Mouse (Mus musculus): ENCODE data around the gene Ndufv1.
"Not testable (repeated sequence)": the region's sequence is repeated elsewhere in the genome, so short reads cannot be mapped to it uniquely, and the experiment has no call there.

The Ndufv1 gene

DNA sequence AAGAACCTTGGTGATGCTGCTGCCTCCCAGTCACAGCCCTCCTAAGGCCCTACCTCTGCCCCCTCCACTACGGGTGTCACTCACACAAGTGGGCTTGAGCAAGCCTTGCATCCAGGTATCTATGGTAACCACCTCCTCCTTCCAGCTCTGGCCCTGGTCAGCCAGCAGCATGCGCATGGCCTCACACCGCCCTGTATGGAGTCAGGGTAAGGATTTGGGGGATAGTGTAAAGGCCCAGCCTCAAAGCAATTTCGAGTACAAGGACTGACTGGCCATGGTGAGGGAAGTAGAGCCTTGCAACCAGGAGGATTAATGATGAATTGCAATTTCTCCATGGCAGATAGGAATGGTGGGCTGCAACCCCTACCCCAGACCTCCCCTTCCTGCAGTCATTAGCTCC is 28.9 kb upstream of the Ndufv1 start:
- DNase-seq = not testable (repeated sequence)

DNA sequence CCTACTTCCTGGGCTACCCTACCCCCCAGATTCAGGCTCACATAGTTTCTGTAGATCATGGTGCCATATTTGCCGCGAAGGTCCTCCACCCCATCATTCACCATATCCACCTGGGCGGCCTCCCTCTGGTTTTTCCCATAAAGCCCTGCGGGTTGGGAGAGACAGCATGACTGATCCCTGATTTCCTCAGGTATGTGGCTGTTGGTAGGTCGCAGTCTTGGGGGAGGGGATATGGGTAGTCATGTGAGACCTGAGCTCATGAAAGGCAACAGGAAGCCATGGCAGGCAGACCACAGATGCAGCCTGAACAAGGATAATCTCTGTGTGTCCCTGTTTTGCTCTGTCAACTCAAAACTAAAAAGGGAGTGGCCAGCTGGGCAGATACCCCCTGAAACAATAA is 28.3 kb upstream of the Ndufv1 start:
- not testable (repeated sequence) for DNase-seq

DNA sequence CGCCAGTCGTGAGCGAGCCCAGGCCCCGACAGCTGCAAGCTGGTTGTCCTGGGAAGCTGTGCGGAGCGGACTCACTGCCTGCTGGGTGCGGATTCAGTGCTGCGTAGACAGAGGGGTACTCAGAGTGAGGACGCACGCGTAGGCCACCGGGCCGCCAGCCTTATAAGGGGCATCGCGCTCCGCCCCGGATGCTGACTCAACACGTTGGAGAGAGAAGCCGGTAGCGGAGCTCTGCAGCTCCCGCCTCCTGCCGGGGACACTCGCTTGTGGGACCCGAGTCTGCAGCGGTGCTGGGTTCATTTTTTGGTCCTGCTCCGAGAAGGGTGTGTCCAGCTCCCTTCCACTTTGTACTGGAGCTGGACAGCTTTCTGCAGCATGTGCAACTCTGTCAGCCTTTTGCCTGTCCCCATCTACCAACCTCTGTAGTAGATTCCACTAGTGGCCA is 25.2 kb upstream of the Ndufv1 start, which contains the start of gene Gstp1:
Gene Gstp1, minus strand, starts transcription at position 198 of the 445 bp plus-strand sequence.
- DNase-seq = peak; percentile 80 to 86

DNA sequence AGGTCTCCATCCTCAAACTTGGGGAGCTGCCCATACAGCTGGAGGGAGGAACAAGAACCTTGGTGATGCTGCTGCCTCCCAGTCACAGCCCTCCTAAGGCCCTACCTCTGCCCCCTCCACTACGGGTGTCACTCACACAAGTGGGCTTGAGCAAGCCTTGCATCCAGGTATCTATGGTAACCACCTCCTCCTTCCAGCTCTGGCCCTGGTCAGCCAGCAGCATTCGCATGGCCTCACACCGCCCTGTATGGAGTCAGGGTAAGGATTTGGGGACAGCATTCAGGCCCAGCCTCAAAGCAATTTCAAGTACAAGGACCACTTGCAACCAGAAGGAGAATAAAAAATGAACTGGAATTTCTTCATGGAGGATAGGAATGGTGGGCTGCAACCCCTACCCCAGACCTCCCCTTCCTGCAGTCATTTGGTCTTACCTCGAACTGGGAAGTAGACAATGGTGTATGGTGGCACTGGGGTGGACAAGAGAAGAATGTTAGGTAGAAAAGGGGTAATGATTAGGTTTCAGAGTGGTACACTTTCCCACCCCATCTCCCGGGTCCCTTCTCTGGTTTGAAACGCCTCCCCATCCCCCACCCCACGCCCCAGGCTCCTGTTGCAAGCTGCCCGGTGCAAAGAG is 24.7 kb upstream of the Ndufv1 start:
- not testable (repeated sequence) for DNase-seq

DNA sequence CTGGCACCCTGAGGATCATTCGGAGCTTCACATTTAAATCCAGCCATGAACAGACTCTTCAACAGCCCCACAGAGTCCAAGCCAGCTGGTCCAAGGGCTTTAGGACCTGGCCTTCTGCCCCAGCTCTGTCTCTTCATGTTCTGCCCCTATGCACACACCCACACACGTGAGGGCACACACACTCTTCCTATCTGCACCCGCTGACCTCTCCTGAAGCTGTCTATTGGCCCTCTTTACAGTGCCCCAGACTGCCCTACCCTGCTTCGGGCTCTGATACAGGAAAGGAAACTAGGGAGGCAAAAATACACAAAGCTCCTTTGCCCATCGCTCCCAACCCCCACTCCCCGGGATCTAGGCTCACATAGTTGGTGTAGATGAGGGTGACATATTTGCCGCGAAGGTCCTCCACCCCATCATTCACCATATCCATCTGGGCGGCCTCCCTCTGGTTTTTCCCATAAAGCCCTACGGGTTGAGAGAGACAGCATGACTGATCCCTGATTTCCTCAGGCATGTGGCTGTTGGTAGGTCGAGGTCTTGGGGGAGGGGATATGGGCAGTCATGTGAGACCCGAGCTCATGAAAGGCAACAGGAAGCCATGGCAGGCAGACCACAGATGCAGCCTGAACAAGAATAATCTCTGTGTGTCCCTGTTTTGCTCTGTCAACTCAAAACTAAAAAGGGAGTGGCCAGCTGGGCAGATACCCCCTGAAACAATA is 23.9 kb upstream of the Ndufv1 start:
- no peak for DNase-seq

DNA sequence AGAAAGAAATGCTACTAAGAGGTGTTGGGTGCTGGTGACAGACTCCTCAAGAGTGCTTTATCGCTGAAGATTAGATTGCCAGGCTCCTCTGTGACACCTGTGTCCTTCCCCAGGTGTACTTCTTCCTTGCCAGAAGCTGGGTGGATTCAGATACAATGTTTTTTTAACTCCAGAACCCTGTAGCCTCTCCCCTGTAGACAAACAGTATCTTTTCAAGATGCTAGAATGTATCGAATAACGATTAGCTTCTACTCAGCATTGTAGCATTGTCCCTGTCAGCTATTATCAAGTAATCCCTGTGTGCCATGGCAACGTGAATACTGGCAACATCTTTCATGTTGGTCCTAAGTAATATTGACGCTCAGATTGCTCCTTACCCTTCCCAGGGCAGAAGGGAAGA is 21.1 kb upstream of the Ndufv1 start:
- no peak for DNase-seq

DNA sequence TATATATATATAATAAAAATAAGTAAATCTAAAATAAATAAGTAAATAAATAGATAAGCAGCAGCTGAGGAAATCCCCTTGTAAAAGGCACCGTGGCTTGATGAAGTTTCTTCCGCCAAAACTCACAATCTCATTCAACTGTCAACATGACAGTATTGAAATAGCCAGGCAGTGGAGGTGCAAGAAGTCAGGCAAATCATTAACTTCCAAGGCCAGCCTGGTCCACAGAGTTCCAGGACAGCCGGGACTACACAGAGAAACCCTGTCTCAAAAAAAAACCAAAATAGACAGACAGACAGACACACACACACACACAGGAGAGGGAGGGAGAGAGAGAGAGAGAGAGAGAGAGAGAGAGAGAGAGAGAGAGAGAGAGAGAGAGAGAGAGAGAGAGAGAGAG is 20.7 kb upstream of the Ndufv1 start:
- no peak for DNase-seq

DNA sequence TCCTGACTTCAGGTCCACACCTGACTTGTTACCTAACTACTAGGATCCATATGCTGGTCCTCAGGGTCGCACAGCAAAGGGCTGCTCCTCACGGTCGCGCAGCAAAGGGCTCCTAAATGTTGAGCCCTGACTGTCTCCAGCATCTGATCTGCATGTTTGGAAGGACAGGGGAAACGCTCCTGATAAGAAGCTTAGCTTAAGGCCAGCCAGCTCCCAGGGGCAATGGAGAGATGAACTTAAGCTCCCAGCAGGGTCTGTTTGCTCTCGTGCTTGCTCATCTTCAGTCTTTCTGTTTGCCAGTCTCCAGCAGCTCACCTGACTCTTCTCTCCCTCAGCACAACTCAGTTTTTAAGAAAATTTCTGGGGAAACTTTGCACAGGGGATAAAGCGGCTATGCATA is 20.1 kb upstream of the Ndufv1 start:
- no peak for DNase-seq

DNA sequence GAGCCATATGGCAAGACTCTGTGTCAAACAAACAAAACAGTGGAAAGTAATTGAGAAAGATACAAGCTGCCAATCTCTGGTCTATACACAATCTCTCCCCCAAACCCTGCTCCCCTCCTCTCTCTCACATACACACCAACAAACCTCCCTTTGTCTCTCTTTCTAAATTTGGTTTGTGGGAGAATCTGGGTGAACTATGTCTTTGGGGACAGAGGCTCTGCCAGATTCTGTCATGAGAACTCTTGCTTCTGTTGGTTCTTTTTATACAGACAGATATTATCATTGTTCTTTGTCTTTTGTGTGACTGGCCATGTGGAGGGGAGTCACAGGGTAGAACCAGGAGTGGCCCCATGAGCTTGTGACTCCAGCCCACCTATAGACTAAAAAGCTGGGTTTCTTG is 15.0 kb upstream of the Ndufv1 start:
- no peak for DNase-seq

DNA sequence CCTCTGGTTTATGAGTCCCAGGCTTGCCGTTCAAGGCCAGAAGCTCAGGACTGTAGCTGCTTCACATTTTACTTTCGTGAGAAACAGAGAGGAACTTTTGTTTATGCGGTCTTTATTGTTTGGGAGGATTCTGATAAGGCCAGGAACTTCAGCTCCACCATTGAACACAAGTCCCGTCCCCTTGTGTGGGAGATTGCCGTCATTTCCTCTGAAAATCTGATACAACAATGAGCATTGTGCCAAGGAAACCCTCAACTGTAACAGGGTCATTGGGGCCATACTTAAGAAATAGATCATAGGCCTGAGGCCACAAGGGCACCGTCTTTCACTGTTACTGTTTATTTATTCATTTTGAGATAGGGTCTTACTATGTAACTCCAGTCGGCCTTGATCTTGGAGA is 10.6 kb upstream of the Ndufv1 start:
- no peak for DNase-seq

DNA sequence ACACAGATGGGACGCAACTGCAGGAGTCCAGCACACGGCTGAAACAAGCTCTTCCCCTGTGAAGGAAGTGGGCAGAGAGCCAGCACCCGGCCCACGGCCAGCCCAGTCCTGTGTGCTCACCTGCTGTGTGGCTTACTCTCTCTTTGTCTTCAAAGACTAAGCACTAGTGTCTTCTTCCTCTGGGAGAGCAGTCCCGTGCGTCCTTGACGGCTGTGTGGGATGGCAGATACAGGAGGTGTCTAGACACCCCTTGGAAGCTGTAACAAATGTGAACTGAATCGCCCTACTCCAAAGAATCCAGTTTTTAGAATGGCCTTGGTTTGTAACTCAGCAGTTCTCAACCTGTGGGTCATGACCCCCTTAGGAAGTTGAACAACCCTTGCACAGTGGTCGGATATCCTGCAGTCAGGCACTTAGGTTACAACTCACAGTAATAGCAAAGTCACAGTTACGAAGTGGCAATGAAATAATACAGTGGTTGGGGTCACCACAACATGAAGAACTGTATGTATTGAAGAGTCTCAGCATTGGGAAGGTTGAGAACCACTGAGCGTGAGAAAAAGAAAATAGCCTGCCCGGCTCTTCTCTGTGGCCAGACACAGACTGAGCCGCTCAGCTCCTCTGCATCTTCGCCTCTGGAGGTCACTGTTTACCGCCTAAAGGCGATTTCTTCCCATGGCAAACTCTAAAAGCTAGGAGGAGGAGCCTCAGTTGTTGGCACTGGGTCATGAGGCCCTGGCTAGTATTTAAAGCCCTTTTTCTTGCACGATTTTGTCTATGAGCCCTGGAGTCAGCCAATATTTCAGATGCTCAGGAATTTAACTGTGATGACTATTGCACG is 6.4 kb upstream of the Ndufv1 start:
- peak; percentile 82 to 89 for DNase-seq

DNA sequence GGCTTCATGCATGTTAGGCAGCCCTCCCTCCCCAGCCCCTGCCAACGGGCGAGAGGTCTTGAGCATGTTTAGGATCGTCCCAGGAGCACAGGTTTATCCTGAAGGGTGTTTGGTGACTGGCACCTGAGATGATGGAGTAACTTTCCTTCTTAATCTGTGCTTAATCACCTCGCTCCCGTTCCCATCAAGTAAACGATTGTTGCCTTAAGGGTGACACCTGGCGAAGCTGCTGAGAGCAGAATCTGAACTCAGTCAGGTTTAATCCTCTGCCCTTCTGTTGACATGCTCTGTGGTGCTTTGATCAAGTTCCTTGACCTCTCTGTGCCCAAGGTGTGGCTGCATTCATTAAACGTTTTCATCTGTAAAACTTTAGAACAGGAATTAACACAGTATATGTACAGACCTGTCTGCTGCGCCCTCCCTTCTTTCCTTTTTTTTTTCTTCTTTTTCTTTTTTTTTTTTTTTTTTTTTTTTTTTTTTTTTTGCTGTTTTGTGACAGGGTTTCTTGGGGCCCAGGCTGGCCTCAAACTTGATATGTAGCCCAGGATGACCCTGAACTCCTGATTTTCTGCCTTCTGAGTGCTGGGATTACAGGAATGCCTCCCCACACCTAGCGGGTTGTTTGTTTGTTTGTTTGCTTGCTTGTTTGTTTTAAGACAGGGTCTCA is 5.4 kb upstream of the Ndufv1 start:
- DNase-seq = no peak

DNA sequence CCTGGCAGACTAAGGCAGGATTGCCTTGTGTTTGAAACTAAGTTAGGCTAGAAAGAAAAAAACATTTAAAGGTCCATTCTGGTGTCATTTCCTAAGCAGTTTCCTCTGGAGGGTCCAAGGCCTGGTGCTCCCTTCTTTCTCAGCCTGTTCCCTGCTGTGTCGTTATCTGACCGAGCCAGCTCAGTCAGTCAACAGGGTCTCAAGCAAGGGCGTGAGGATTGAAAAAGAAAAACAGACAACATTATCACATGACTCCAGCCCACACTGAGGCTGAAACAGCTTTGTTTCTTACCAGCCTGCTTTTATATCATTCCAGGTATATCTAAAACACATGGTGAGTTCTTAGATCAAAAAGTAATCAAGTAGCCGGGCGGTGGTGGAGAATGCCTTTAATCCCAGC is 3.0 kb upstream of the Ndufv1 start:
- DNase-seq = no peak

DNA sequence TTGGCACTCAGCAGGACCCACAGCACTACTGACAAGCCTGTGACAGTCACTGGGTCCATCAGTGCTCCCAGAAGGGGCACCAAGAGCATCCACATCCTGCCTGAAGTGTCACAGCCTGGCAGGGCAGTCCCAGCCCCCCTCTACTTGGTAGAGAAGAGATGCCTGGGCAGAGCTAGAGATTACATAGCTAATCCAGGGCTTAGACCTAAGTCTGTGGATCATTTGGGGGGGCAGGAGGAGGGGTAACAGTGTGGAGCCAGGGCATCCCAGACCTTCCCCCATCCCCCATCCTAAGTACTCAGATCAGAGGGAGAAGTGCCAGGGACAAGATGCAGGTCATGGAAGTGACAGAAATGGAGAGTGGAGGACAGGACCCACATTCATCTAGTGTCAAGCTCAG is 2.2 kb upstream of the Ndufv1 start:
- DNase-seq = no peak

DNA sequence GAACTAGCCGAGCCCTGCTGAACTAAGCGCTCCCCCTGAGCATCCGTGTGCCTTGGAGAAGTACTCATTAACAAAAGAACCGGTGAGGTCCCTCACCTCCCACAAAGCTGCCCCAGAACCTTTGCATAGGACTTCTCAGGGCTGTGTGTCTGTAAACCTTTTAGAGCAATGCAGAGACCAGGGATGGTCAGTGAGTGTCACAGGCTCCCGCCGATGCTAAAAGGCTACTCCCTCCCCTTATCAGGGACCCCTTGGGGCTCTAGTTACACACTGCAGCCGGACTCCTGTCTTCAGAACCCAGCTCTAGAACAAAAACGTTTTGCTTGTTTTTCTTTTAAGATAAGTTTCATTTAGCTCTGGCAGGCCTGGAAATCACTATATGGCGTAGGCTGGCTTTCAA is 460 bp upstream of the Ndufv1 start:
- no peak for DNase-seq

DNA sequence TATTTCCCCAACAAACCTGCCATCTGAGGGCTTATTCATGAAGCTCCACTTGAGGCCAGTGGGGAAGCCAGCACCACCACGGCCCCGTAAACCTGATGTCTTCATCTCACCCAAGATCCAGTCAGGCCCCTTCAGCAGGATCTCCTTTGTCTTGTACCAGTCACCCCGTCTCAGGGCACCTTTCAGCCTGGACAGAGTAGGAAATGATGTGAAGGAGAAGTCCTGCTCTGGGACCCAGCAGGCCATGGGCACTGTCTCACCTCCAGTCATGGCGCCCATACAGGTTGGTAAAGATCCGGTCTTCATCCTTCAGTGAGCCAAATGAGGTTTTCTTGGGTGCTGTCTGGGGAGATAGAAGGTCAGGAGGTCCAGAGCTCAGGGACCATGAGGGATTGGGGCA is 1.5 kb downstream of the Ndufv1 start:
- DNase-seq = no peak

DNA sequence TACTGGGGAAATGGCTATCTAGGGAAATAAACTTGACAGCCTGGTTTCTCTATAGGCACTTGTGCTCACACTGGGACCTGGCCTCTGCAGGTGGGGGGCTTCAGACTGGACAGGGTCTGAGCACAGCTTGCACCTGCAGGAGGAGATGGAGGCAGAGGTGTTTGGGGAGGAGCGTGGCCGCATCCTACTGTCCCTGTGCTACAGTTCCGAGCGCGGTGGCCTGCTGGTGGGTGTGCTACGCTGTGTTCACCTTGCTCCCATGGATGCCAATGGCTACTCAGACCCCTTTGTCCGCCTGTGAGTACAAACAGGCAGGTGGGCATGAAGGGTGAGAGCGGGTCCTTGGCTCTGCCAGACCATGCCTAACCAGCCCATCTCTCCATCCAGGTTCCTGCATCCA is 6.6 kb downstream of the Ndufv1 start:
- DNase-seq = no peak

DNA sequence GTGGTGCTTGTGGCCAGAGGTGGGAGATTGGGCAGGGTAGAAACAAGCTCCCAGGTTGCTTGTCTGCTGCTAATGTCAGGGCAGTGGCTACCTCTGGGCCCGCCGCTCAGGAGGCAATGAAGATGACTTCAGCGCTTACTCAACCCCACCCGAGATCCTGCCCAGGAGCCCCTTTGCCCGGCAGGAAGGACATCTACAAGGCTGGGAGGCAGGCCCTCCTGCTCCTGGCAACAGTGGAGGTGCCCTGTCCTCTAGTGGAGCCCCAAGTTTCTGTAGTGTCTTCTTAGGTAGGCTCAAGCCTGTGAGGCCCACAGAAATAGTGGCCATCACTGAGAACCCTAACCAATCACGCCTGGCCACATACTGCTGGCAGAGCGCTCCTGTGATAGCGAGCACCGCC is 7.5 kb downstream of the Ndufv1 start:
- DNase-seq = no peak

DNA sequence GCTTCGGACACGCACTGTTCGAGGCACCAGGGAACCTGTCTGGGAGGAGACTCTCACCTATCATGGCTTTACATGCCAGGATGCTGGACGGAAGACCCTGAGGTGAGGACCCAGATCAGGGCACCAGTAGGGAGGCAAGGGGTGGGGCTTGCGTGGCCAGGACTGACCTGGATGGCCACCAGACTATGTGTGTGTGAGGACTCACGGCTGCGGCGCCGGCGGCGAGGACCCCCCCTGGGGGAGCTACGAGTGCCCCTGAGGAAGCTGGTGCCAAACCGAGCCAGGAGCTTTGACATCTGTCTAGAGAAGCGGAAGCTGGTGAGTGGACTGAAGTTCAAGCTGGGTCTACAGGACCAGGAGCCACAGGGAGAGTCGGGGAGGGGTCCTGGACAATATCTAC is 8.3 kb downstream of the Ndufv1 start:
- DNase-seq = no peak

DNA sequence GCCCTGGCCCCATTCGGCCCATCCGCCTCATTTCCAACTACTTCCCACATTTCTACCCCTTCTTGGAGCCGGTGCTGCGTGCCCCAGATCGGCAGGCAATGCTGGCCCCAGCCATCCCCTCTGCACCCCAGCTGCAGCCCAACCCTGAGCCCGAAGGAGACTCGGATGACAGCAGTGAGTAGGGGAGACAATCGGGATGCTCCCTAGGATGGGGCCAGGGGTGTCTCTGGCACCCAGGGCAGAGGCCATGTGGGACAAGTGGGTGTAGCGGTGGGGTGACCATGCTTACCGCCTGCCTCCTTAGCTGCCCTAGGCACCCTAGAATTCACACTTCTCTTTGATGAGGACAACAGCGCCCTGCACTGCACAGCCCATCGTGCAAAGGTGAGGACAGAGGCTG is 9.0 kb downstream of the Ndufv1 start:
- no peak for DNase-seq

DNA sequence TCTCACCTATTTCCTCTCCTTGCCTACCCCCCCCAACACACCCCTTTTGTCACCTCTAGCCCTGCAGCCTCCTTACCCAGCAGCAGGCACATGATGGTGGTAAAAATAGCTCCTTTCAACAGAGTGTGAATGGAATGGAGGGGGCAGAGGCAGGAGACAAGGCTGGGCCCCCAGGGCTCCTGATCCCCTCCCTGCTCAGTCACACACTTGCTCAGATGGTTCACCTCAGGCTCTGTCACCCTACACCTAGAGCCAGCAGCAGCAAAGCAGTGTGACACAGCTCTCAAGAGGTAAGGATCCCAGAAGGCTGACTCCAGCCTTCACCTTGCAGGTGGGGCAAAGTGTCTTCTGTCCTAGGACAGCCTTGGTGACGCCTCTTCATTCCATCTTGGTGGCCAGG is 9.5 kb downstream of the Ndufv1 start, which contains the start of gene Doc2g:
Gene Doc2g, plus strand, starts transcription at position 202 of the 400 bp plus-strand sequence.
- DNase-seq = no peak

DNA sequence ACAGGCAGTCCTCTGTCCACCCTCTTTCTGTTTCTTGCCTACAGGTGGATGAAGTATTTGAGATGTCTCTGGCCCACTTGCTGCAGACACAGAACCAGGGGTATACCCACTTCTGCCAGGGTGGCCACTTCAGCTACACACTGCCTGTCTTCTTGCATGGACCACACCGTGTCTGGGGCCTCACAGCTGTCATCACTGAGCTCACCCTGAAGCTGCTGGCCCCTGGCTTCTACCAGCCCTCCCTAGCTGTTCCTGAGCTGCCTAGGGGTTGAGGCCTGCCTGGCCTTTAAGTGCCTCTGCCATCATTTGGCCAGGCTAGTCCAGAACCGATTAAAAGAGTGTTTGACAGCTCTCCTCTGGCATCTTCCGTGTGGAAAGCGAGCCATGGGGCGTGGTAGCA is 10.9 kb downstream of the Ndufv1 start:
- no peak for DNase-seq

DNA sequence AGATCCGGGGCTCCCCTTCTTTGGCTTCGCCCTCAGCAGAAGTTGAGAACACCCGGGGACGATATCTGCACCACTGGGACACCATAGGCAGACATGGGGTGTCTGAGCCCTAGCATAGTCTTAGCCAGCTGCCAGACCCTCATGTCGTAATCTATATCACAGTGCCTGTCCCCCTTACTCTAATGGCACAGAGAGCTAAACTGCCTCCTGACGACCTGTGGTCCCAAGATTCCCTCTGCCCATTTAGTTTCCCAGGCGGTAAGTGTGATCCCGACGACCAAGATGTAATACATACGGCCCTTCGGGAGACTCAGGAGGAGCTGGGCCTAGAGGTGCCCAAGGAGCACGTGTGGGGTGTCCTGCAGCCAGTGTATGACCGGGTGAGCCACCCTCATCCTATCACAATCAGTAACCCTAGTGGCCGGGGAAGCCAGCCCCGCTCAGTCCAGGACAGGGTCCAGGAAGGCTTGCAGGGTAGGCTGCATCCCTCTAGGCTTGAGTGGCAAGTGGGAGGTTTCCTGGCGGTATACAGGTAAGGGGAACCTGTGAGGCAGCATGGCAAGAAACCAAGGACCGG is 11.6 kb downstream of the Ndufv1 start:
- DNase-seq = peak; percentile 37 to 42
